Mouse (Mus musculus): ENCODE data around the gene Map3k5. TPM values are rescaled to one million over a fixed set of nuclear protein-coding genes. Genes with fewer than 3 reads are reported as not detected.

Gene Map3k5
- polyA plus RNA-seq, 1 experiment from 2014 or later: 1.6 TPM

- 91% methylated on average over 6 of the region's 6 CpGs for WGBS
- H3K4me3 ChIP-seq (ENCODE audit: low read depth, low read length): no peak overlapping the region
Measured at GRCm38 (mm10) chr10:19955817-19956216, 21.5 kb downstream of the Map3k5 start.

GRCm38 (mm10) chr10:19956745-19957144 lies 22.5 kb downstream of the Map3k5 start:
- no peak overlapping the region for H3K27ac ChIP-seq (replicated peaks; ENCODE audit: low read depth, low read length)
- H3K9me3 ChIP-seq (replicated peaks; ENCODE audit: control insufficient read depth, low read length): no peaks in the 10 kb centered on the region
- DNase-seq (ENCODE audit: low spot score) (no peak), ATAC-seq (replicated peaks; ENCODE audit: insufficient number of reproducible peaks, low FRiP score, low TSS enrichment, low read depth) (no peak)
- H3K4me1 ChIP-seq (ENCODE audit: control insufficient read depth, insufficient read depth, low read length): no peaks in the 10 kb centered on the region
- no peaks in the 10 kb centered on the region for H3K36me3 ChIP-seq (replicated peaks; ENCODE audit: control insufficient read depth, insufficient read depth, low read depth, low read length)
- WGBS: 61% methylated on average over 6 of the region's 6 CpGs
- H3K4me2 ChIP-seq (ENCODE audit: low read depth, low read length): no peak overlapping the region
- H3K27me3 ChIP-seq (ENCODE audit: control insufficient read depth, insufficient read depth, low read length): no peaks in the 10 kb centered on the region
- H3K4me3 ChIP-seq (ENCODE audit: low read depth, low read length): no peak overlapping the region
- H3K9ac ChIP-seq (replicated peaks; ENCODE audit: low read length): no peak overlapping the region

More at GRCm38 (mm10) chr10:19955817-19956216, 21.5 kb downstream of the Map3k5 start:
- no peaks in the 10 kb centered on the region for H3K36me3 ChIP-seq (replicated peaks; ENCODE audit: control insufficient read depth, insufficient read depth, low read depth, low read length)
- no peak for ATAC-seq (replicated peaks; ENCODE audit: insufficient number of reproducible peaks, low FRiP score, low TSS enrichment, low read depth)
- no peak for DNase-seq (ENCODE audit: low spot score)
- no peaks in the 10 kb centered on the region for H3K27me3 ChIP-seq (ENCODE audit: control insufficient read depth, insufficient read depth, low read length)
- no peaks in the 10 kb centered on the region for H3K4me1 ChIP-seq (ENCODE audit: control insufficient read depth, insufficient read depth, low read length)
- H3K9me3 ChIP-seq (replicated peaks; ENCODE audit: control insufficient read depth, low read length): no peaks in the 10 kb centered on the region
- H3K9ac ChIP-seq (replicated peaks; ENCODE audit: low read length): no peak overlapping the region
- H3K4me2 ChIP-seq (ENCODE audit: low read depth, low read length): no peak overlapping the region
- no peak overlapping the region for H3K27ac ChIP-seq (replicated peaks; ENCODE audit: low read depth, low read length)

DNA sequence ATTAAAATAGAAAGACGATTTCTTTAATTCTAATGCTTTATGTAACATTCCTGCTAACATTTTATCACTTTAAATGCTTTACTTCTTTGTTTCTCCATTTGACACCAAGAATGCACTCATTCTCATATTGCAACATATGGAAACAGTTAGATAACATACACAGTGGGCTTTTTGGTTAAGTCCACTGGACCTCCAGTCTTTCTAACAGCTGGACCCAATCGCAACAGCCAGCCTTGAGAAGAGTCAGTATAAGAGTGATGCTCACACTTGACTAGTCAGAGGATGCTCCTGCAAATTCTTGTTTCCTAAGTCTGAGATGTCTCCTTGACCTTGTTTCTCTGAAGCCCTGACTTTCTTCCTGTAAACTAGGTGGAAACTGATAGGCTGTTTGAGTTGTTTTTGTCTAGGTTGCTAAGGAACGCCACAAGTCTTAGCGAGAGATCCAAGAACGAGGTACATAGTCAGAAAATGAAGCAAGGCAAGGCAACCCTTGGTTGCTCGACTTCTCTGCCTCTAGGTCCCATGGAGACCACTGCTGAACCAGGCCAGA lies 26.6 kb downstream of the Map3k5 start:
- H3K36me3 ChIP-seq (replicated peaks; ENCODE audit: control insufficient read depth, insufficient read depth, low read depth, low read length): no peaks in the 10 kb centered on the region
- H3K4me3 ChIP-seq (ENCODE audit: low read depth, low read length): no peak overlapping the region
- no peaks in the 10 kb centered on the region for H3K4me1 ChIP-seq (ENCODE audit: control insufficient read depth, insufficient read depth, low read length)
- H3K27me3 ChIP-seq (ENCODE audit: control insufficient read depth, insufficient read depth, low read length): no peaks in the 10 kb centered on the region
- no peak overlapping the region for H3K9ac ChIP-seq (replicated peaks; ENCODE audit: low read length)
- no peak overlapping the region for H3K27ac ChIP-seq (replicated peaks; ENCODE audit: low read depth, low read length)
- WGBS: 65% methylated on average over 6 of the region's 6 CpGs
- ATAC-seq (replicated peaks; ENCODE audit: insufficient number of reproducible peaks, low FRiP score, low TSS enrichment, low read depth) (no peak), DNase-seq (ENCODE audit: low spot score) (peak; percentile 60)
- no peak overlapping the region for H3K4me2 ChIP-seq (ENCODE audit: low read depth, low read length)
- no peaks in the 10 kb centered on the region for H3K9me3 ChIP-seq (replicated peaks; ENCODE audit: control insufficient read depth, low read length)

DNA sequence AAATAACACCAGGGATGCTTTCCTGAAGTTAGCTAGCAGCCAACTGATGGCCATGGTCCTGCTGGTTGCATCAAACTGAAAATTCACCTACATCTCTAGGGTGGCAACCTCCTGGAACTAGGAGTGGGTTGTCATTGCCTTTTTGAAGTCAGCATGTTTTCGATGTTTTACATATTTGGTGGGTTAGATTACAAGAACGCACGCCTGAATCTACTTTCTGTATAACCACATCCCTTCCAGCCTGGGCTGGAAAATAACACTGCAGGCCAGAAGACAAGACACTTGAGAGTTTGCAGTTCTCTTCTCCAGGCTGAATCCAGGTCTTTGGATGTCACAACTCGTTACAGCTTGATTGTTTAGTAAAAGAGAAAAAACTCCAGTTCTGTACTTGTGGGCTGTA lies 28.5 kb downstream of the Map3k5 start:
- Histone ChIP-seq H3K4me1 (ENCODE audit: control insufficient read depth, insufficient read depth, low read length) (no peaks in the 10 kb centered on the region), H3K27ac (replicated peaks; ENCODE audit: low read depth, low read length) (no peak overlapping the region), H3K27me3 (ENCODE audit: control insufficient read depth, insufficient read depth, low read length) (no peaks in the 10 kb centered on the region), H3K36me3 (replicated peaks; ENCODE audit: control insufficient read depth, insufficient read depth, low read depth, low read length) (no peaks in the 10 kb centered on the region), H3K4me2 (ENCODE audit: low read depth, low read length) (no peak overlapping the region), H3K9ac (replicated peaks; ENCODE audit: low read length) (no peak overlapping the region), H3K9me3 (replicated peaks; ENCODE audit: control insufficient read depth, low read length) (no peaks in the 10 kb centered on the region), H3K4me3 (ENCODE audit: low read depth, low read length) (no peak overlapping the region)
- DNase-seq (ENCODE audit: low spot score) (no peak), ATAC-seq (replicated peaks; ENCODE audit: insufficient number of reproducible peaks, low FRiP score, low TSS enrichment, low read depth) (no peak)
- 63% methylated on average over 4 of the region's 4 CpGs for WGBS

- Histone ChIP-seq H3K4me1 (ENCODE audit: control insufficient read depth, insufficient read depth, low read length) (no peaks in the 10 kb centered on the region), H3K4me2 (ENCODE audit: low read depth, low read length) (no peak overlapping the region), H3K27me3 (ENCODE audit: control insufficient read depth, insufficient read depth, low read length) (no peaks in the 10 kb centered on the region), H3K4me3 (ENCODE audit: low read depth, low read length) (no peak overlapping the region), H3K9ac (replicated peaks; ENCODE audit: low read length) (no peak overlapping the region), H3K27ac (replicated peaks; ENCODE audit: low read depth, low read length) (no peak overlapping the region), H3K36me3 (replicated peaks; ENCODE audit: control insufficient read depth, insufficient read depth, low read depth, low read length) (no peaks in the 10 kb centered on the region), H3K9me3 (replicated peaks; ENCODE audit: control insufficient read depth, low read length) (no peaks in the 10 kb centered on the region)
- 47% methylated on average over 1 of the region's 1 CpGs for WGBS
- DNase-seq (ENCODE audit: low spot score) (no peak), ATAC-seq (replicated peaks; ENCODE audit: insufficient number of reproducible peaks, low FRiP score, low TSS enrichment, low read depth) (no peak)
Measured at GRCm38 (mm10) chr10:19963206-19963605, 28.9 kb downstream of the Map3k5 start.

- 78% methylated on average over 4 of the region's 4 CpGs for WGBS
Measured at GRCm38 (mm10) chr10:19964105-19964504, 29.8 kb downstream of the Map3k5 start.

GRCm38 (mm10) chr10:19966597-19966996 lies 32.3 kb downstream of the Map3k5 start:
- DNase-seq (ENCODE audit: low spot score) (no peak), ATAC-seq (replicated peaks; ENCODE audit: insufficient number of reproducible peaks, low FRiP score, low TSS enrichment, low read depth) (no peak)
- Histone ChIP-seq H3K27me3 (ENCODE audit: control insufficient read depth, insufficient read depth, low read length) (no peaks in the 10 kb centered on the region), H3K27ac (replicated peaks; ENCODE audit: low read depth, low read length) (no peak overlapping the region), H3K36me3 (replicated peaks; ENCODE audit: control insufficient read depth, insufficient read depth, low read depth, low read length) (no peaks in the 10 kb centered on the region), H3K4me1 (ENCODE audit: control insufficient read depth, insufficient read depth, low read length) (no peaks in the 10 kb centered on the region), H3K9me3 (replicated peaks; ENCODE audit: control insufficient read depth, low read length) (no peaks in the 10 kb centered on the region), H3K4me3 (ENCODE audit: low read depth, low read length) (no peak overlapping the region), H3K4me2 (ENCODE audit: low read depth, low read length) (no peak overlapping the region), H3K9ac (replicated peaks; ENCODE audit: low read length) (no peak overlapping the region)
- 89% methylated on average over 6 of the region's 6 CpGs for WGBS

More at GRCm38 (mm10) chr10:19964105-19964504, 29.8 kb downstream of the Map3k5 start:
- no peaks in the 10 kb centered on the region for H3K4me1 ChIP-seq (ENCODE audit: control insufficient read depth, insufficient read depth, low read length)
- no peaks in the 10 kb centered on the region for H3K9me3 ChIP-seq (replicated peaks; ENCODE audit: control insufficient read depth, low read length)
- no peaks in the 10 kb centered on the region for H3K27me3 ChIP-seq (ENCODE audit: control insufficient read depth, insufficient read depth, low read length)
- no peak for ATAC-seq (replicated peaks; ENCODE audit: insufficient number of reproducible peaks, low FRiP score, low TSS enrichment, low read depth)
- H3K4me3 ChIP-seq (ENCODE audit: low read depth, low read length): no peak overlapping the region
- H3K9ac ChIP-seq (replicated peaks; ENCODE audit: low read length): no peak overlapping the region
- no peak for DNase-seq (ENCODE audit: low spot score)
- no peaks in the 10 kb centered on the region for H3K36me3 ChIP-seq (replicated peaks; ENCODE audit: control insufficient read depth, insufficient read depth, low read depth, low read length)
- no peak overlapping the region for H3K27ac ChIP-seq (replicated peaks; ENCODE audit: low read depth, low read length)
- no peak overlapping the region for H3K4me2 ChIP-seq (ENCODE audit: low read depth, low read length)

- no peak overlapping the region for H3K4me2 ChIP-seq (ENCODE audit: low read depth, low read length)
- no peak for ATAC-seq (replicated peaks; ENCODE audit: insufficient number of reproducible peaks, low FRiP score, low TSS enrichment, low read depth)
- H3K9me3 ChIP-seq (replicated peaks; ENCODE audit: control insufficient read depth, low read length): no peaks in the 10 kb centered on the region
- H3K9ac ChIP-seq (replicated peaks; ENCODE audit: low read length): no peak overlapping the region
- no peak overlapping the region for H3K27ac ChIP-seq (replicated peaks; ENCODE audit: low read depth, low read length)
- no peak for DNase-seq (ENCODE audit: low spot score)
- H3K36me3 ChIP-seq (replicated peaks; ENCODE audit: control insufficient read depth, insufficient read depth, low read depth, low read length): no peaks in the 10 kb centered on the region
- no peak overlapping the region for H3K4me3 ChIP-seq (ENCODE audit: low read depth, low read length)
- no peaks in the 10 kb centered on the region for H3K4me1 ChIP-seq (ENCODE audit: control insufficient read depth, insufficient read depth, low read length)
- H3K27me3 ChIP-seq (ENCODE audit: control insufficient read depth, insufficient read depth, low read length): no peaks in the 10 kb centered on the region
- 84% methylated on average over 8 of the region's 8 CpGs for WGBS
Measured at GRCm38 (mm10) chr10:19968445-19968844, 34.2 kb downstream of the Map3k5 start.

All from embryonic facial prominence, embryonic 11.5 days (tissue).